Mouse (Mus musculus): ENCODE measurements around the gene Vmn1r12.

DNA sequence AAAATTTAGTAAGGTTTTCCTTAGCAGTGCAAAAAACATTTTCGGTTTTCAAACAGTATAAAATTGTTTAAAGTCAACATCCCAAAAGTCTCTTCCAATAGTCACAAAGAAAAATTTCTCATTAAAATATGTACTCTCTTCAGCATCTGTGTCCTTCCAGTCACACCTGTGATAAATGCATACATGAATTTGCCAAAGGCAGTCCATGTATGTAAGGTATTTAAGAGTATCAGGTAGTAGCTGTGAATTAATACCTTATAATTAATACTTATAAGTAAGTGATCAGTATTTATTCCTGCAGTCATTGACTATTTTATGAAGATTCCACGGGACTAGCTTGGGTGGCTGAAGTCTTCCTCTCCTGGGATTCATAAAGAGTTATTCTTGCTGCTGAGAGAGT lies at the start of gene Vmn1r12:
- TF ChIP-seq EP300 (IDR thresholded peaks at IDR 0.05; ENCODE audit: low read length) (no peak), RAD21 (IDR thresholded peaks at IDR 0.05; ENCODE audit: low read depth, low read length) (no peak), IRF4 (IDR thresholded peaks at IDR 0.05; ENCODE audit: low read depth, low read length) (no peak), CHD1 (IDR thresholded peaks at IDR 0.05; ENCODE audit: low read depth, low read length) (no peak), HCFC1 (IDR thresholded peaks at IDR 0.05; ENCODE audit: low read depth, low read length) (no peak), GABPA (IDR thresholded peaks at IDR 0.05; ENCODE audit: insufficient replicate concordance, low read depth, low read length) (no peak)

Data from CH12.LX (cell line).